Mouse (Mus musculus): Measurements from ENCODE around the gene Slc44a3. TPM values are rescaled to one million over a fixed set of nuclear protein-coding genes. Genes with fewer than 3 reads are reported as not detected.
A peak's percentile ranks its signal among the peaks of the same experiment; 100 is the strongest.

Gene Slc44a3
- total RNA-seq, 2 experiments from 2014 or later = not detected

GRCm38 (mm10) chr3:121435296-121435695, 96.9 kb downstream of the Slc44a3 start:
- no peak for TF ChIP-seq CTCF (conservative IDR thresholded peaks at IDR 0.05)
- peak overlapping the region; percentile 46; the same call in 1 of the 2 replicates for H3K27ac ChIP-seq
- H3K4me3 ChIP-seq = no peak overlapping the region
- DNase-seq (ENCODE audit: low spot score in 2 of 2) = no peak

GRCm38 (mm10) chr3:121433968-121434533, 98.2 kb downstream of the Slc44a3 start:
- no peak for DNase-seq (ENCODE audit: low spot score in 2 of 2)
- no peak for TF ChIP-seq CTCF (conservative IDR thresholded peaks at IDR 0.05)
- H3K4me3 ChIP-seq = no peak overlapping the region
- peak overlapping the region; percentile 43; the same call in 1 of the 2 replicates for H3K27ac ChIP-seq

- H3K4me3 ChIP-seq = no peak overlapping the region
- peak overlapping the region; percentile 43; the same call in 1 of the 2 replicates for H3K27ac ChIP-seq
- no peak for DNase-seq (ENCODE audit: low spot score in 2 of 2)
- no peak for TF ChIP-seq CTCF (conservative IDR thresholded peaks at IDR 0.05)
Measured at GRCm38 (mm10) chr3:121433359-121433758, 98.8 kb downstream of the Slc44a3 start.

GRCm38 (mm10) chr3:121430289-121430936, 101.8 kb downstream of the Slc44a3 start:
- 0 out of 2 replicates have a peak overlapping the region, but pooled peaks have one; percentile 28 for H3K27ac ChIP-seq

GRCm38 (mm10) chr3:121429469-121429868, 102.7 kb downstream of the Slc44a3 start:
- Histone ChIP-seq H3K27ac (no peak overlapping the region), H3K4me3 (no peak overlapping the region; the same call in 1 of the 2 replicates)
- no peak for DNase-seq (ENCODE audit: low spot score in 2 of 2)
- no peak for TF ChIP-seq CTCF (conservative IDR thresholded peaks at IDR 0.05)

More at GRCm38 (mm10) chr3:121430289-121430936, 101.8 kb downstream of the Slc44a3 start:
- DNase-seq (ENCODE audit: low spot score in 2 of 2) = no peak
- H3K4me3 ChIP-seq = no peak overlapping the region
- TF ChIP-seq CTCF (conservative IDR thresholded peaks at IDR 0.05) = no peak

- no peak for TF ChIP-seq CTCF (conservative IDR thresholded peaks at IDR 0.05)
- Histone ChIP-seq H3K27ac (no peak overlapping the region), H3K4me3 (peak overlapping the region; percentile 85; the same call in 1 of the 2 replicates)
- DNase-seq (ENCODE audit: low spot score in 2 of 2) = no peak
Measured at GRCm38 (mm10) chr3:121428696-121429259, 103.4 kb downstream of the Slc44a3 start.

- no peak for DNase-seq (ENCODE audit: low spot score in 2 of 2)
- TF ChIP-seq CTCF (conservative IDR thresholded peaks at IDR 0.05) = no peak
- Histone ChIP-seq H3K27ac (peak overlapping the region; percentile 96), H3K4me3 (peak overlapping the region; percentile 85)
Measured at GRCm38 (mm10) chr3:121428230-121428629, 104.0 kb downstream of the Slc44a3 start.

GRCm38 (mm10) chr3:121427520-121427908, 104.7 kb downstream of the Slc44a3 start:
- Histone ChIP-seq H3K27ac (peak overlapping the region; percentile 96), H3K4me3 (peak overlapping the region; percentile 85)
- no peak for TF ChIP-seq CTCF (conservative IDR thresholded peaks at IDR 0.05)
- DNase-seq (ENCODE audit: low spot score in 2 of 2) = peak; percentile 53 to 69

GRCm38 (mm10) chr3:121426621-121427519, 105.3 kb downstream of the Slc44a3 start:
- Histone ChIP-seq H3K27ac (peak overlapping the region; percentile 96), H3K4me3 (peak overlapping the region; percentile 85)
- DNase-seq (ENCODE audit: low spot score in 2 of 2) = peak; percentile 63 to 70
- peak; percentile 83 for TF ChIP-seq CTCF (conservative IDR thresholded peaks at IDR 0.05)

- no peak for TF ChIP-seq CTCF (conservative IDR thresholded peaks at IDR 0.05)
- peak; percentile 89 to 90 for DNase-seq (ENCODE audit: low spot score in 2 of 2)
- Histone ChIP-seq H3K27ac (peak within 1 kb of the TSS; percentile 96), H3K4me3 (peak within 1 kb of the TSS; percentile 85)
Measured at GRCm38 (mm10) chr3:121425861-121426620, 106.2 kb downstream of the Slc44a3 start, which contains the start of gene Cnn3. Gene Cnn3 (plus strand): TSS chr3:121426497.

- H3K27ac ChIP-seq = no peak overlapping the region
- no peak overlapping the region for H3K4me3 ChIP-seq
- DNase-seq (ENCODE audit: low spot score in 2 of 2) = no peak
- TF ChIP-seq CTCF (conservative IDR thresholded peaks at IDR 0.05) = no peak
Measured at GRCm38 (mm10) chr3:121422405-121422804, 109.8 kb downstream of the Slc44a3 start.

Data from layer of hippocampus, adult 2 months (tissue).